Mouse (Mus musculus): ENCODE data around the gene Ghrhr.

DNA sequence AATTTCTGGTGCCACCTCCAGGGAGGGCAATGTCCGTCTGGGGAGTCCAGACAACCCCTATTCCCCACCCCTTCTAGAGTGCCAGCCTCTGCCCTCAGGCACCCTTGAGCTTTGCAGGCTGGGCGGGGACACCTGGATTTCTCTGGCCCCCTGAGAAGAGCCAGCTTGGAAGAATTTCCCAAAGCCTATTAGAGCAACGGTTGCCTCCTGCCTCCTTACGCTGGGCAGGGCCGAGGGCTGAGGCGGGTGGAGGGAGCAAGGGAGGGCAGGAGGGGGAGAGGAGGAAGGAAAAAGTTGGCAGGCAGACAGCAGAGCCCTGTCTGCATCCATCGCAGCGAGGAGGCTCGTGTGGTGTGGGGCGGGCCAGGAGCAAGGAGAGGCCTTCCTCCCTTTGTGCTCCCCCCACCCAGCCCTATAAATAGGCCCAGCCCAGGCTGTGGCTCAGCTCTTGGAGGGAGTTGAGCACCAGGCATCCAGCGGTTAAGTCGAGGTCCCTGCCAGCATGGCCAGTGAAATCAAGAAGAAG lies 40.0 kb upstream of the Ghrhr start, which contains the start of gene Aqp1:
- peak; percentile 8; the same call in 1 of the 2 replicates for TF ChIP-seq CTCF (IDR thresholded peaks at IDR 0.05; ENCODE audit: low read depth)
- TF ChIP-seq EP300 (IDR thresholded peaks at IDR 0.05; ENCODE audit: low read depth): no peak
